Mouse (Mus musculus) urinary bladder, postnatal 4 days (tissue): ENCODE measurements around the gene Sort1.
"Not testable (repeated sequence)": the region's sequence is repeated elsewhere in the genome, so short reads cannot be mapped to it uniquely, and the experiment has no call there.

Experiments used
- DNase-seq, 2 experiments: peaks; one replicate each; pipeline ENCODE4 v3.0.0; 2021 to 2022; ENCODE audit warnings: low spot score in 2 of 2

Sort1 gene

GRCm38 (mm10) chr3:108283781-108284601 lies at the start of gene Sort1:
TSS of gene Sort1 (plus strand) at chr3:108284082.
- DNase-seq: peak; percentile 81 to 85

GRCm38 (mm10) chr3:108237474-108238102 lies 46.3 kb upstream of the Sort1 start:
- DNase-seq: not testable (repeated sequence)

GRCm38 (mm10) chr3:108241243-108241839 lies 42.5 kb upstream of the Sort1 start:
- no peak for DNase-seq

- no peak for DNase-seq
These were observed 37.0 kb upstream of the Sort1 start for GRCm38 (mm10) chr3:108246857-108247256.

- peak; percentile 92 to 95 for DNase-seq
These were observed 26.9 kb upstream of the Sort1 start, which contains the start of gene Psma5 for GRCm38 (mm10) chr3:108256719-108257637. TSS of gene Psma5 (plus strand) at chr3:108256926.

DNA sequence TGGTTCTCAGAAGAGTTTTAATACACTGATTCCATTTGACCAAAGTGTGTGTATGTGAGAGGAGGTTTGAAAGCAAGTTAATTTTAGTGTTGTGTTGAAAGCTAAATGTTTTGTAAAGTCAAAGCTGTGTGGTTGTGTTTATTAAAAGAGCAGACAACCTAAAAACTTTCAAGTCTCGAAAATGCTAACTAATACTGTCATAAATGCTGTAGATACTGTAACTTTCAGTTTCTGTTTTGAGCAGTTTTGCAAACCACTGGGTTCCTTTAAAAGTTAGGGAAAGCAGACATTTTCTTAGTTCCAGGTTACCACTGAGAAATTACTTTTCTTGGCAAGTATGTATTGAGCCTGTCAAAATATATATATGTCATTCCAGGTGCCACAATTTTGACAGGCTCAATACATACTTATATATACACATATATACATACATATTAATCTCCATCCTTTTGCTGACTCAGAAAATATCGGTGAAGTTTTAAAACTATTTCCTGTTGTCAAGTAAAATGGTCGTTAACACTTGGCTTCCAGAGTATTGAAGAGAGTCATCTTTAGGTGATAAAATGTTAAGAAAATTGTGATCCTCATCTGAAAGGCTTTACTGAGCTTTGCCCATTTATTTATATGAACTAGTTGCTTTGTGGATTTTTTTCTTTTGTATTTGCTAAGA lies 25.9 kb upstream of the Sort1 start:
- no peak for DNase-seq

DNA sequence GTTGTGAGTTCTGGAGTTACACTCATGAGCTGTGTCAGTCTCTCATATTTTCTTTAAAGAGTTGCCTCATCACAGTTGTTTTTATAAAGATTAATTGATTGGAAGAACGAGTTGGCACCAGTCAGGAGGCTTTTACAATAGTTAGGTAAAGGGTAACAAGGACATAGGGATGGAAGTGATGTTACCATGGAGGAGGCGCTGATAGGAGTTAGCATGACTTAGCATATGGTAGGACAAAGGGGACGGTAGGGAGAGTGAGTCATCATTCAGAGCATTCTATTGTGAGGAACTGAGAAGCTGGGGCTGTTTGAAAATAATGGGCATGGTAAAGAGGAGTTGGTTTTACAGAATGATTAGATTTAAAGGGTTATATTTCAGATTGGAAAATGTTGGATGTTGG lies 24.6 kb upstream of the Sort1 start:
- DNase-seq: no peak

DNA sequence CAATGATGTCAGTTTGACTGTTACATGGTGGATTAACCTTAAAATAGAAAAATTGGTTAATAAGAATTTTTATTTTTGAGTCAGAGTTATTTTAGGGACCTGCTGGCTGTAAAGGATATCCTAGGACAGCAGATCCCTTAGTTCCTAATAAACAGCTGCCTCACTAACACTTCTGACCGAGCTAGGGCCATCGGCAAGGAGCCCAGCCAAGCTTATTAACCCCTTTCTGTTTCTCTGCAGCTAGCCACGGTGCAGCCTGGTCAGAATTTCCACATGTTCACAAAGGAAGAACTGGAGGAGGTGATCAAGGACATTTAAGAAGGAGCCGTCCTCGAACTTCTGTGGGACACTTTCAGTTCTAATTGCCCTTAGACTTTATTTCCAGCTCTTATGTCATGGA lies 4.4 kb upstream of the Sort1 start:
- not testable (repeated sequence) for DNase-seq

- no peak for DNase-seq
These were observed 1.3 kb upstream of the Sort1 start for GRCm38 (mm10) chr3:108282401-108283240.

DNA sequence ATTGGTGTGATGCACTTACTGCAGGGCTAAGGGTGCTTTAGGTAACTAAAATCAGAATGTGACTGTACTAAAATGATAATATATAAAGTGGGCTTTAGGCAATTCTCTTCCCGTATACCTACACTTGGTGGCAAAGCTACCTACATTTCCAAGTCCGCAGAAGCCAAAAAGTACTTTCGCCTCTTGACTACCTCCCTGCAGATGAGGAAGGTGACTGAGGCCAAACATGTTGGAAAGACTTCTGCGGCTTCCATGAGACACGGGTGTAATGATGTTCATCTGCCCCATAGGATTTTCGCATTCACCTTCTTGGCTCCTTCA lies 681 bp upstream of the Sort1 start:
- DNase-seq: no peak

DNA sequence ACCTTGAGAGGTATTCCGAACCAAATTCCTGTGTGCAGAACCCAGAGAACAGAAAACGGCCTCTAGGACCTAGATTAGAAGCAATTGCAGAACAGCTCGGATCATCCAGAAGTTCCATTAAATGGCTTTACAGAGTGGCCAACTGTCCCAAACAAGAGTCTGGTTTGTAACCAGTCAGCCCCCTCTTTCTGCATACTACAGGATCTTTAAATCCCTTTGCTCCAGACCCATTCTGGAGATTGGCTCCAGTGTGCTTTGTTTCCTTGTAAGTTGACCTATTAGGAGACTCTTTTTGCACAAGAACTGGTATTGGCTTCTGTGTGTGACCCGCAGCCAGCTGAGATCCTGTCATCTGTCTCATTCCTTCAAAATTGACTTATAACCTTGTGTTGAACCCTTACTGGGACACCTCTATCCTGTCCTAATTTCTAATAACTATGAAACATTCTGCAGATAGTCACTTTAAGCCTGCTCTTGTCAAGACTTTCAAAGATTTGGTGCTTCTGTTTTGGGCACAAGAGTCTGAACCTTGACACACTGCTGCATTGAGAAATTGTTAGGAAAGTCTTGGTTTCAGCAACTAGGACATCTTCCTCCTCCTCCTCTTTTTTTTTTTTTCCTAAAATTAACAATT lies 1.3 kb downstream of the Sort1 start:
- DNase-seq: no peak

GRCm38 (mm10) chr3:108286671-108287439 lies 3.0 kb downstream of the Sort1 start:
- no peak for DNase-seq

DNA sequence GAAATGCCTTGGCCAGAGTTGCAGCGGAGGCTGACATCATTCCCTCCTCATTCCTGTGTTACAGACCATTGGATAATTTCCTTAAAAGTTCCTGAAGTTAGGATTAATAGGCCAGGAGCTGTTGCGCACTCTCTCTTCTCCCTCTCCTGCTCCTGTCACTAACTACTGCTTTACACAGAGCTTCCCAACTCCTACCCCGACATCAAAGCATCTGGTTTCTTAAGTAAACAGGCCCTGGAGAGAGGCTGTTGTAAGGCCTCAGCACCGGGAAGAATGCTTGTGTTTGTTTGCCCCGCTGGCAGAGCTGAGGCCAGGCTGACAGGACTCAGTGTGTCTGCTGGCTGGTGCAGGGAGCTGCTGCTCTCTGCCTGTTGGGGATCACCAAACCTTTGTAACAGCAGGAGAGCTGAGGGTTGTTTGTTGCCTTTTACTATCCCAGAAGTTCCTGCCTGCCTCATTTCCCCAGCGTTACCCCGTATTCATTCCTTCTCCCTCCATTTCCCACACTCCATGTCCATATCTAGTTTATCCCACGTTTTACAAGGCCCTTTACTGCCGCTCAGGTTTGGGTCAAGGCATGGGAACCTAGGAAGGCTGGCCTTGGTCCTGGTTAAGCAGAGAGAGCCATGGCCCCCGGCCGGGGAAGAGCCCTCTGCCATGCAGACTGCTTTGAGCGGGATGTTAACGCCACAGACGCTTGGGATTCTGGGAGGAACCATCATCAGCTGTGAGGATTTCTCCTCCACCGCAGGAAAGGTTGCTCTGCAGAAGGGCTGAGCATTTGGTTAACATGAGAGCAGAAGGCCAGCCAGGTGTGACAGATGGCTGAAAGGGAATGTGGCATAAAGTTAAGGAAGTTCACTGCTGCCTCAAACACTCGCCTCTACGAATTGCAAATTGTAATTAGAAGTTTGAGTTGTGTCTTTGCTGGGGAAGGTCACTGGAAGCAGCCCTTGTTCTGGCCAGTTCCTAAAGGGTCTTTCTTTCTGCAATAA lies 4.2 kb downstream of the Sort1 start:
- DNase-seq: no peak

DNA sequence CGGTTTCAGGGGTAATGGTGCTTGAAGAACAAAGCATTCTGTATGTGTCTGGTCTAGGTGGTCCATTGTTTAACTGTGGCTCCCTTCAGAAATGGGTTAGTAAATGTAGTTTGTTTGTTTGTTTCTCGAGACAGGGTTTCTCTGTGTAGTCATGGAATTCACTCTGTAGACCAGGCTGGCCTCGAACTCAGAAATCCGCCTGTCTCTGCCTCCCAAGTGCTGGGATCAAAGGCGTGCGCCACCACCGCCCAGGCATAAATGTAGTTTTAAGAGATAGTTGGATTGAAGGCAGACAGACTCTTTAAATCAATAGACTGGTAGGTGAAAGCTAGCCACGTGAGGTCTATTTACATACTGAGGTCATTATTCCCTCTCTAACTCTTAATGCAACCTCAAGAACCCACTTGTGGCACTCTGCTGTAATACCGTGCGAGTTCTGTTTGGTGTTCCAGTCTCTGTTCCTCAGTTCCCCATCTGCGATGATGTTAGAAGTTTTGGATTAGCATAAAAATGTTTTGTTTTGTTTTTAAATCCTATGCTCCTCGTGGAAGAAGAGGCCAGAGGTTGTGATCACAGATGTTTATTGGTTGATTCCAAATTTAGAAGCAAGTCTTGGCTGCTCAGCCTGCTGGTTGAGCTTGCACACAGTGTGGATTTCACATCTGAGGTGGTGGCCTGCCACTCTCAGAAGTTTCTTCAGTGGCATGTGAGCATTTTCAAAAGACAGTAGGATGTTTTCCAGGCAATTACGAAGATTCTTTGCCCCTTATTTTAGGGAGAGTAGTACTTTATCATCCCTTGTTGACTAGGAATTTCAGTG lies 5.6 kb downstream of the Sort1 start:
- no peak for DNase-seq

- no peak for DNase-seq
These were observed 7.3 kb downstream of the Sort1 start for GRCm38 (mm10) chr3:108291036-108291799.

- DNase-seq: no peak
These were observed 10.5 kb downstream of the Sort1 start for GRCm38 (mm10) chr3:108294398-108294797.
